Mouse (Mus musculus) adipocyte (in vitro differentiated cells): ENCODE data around the gene Tent5b.

Experiments
- DNase-seq: peaks from one replicate; pipeline ENCODE4 v3.0.0-alpha.2; 2016; ENCODE audit warnings: low spot score

The Tent5b gene

DNA sequence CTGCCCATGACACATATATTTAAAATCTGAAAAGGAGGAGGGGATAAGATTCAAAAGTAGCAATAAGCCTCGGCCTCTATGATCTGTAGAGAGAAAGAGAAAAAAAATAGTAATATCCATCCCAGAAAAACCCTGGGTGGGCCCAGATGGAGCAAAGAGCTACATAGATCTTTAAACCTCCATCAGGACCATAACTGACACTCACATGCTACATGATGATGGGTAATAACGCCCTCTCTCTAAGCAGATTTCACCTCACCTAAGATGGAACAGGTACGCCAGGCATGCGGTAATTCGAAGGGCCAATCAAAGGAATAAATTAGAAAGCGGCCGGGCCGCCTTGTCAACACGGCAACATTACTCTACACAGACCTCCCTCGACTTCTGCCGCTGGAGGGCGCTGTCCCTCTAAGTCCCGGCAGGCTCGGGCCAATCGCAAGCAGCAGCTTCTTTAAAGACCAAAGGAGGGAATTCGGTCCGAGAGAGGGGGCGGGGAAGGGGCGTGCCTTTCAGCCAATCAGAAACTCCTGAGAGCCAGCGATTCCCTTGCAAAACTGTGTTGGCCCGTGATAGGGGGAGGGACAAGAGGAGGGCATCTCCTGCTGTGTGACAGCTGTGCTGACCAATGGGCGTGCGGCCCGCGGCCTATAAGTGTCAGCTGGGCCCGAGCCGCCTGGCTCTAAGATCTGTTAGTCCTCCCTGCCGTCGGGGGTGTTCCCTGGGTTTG lies at the start of gene Tent5b:
Gene Tent5b, plus strand, starts transcription at position 675 of the 727 bp plus-strand sequence.
- DNase-seq: peak; percentile 98

- DNase-seq: no peak
These were observed 48.4 kb upstream of the Tent5b start for GRCm38 (mm10) chr4:133431508-133431907.

DNA sequence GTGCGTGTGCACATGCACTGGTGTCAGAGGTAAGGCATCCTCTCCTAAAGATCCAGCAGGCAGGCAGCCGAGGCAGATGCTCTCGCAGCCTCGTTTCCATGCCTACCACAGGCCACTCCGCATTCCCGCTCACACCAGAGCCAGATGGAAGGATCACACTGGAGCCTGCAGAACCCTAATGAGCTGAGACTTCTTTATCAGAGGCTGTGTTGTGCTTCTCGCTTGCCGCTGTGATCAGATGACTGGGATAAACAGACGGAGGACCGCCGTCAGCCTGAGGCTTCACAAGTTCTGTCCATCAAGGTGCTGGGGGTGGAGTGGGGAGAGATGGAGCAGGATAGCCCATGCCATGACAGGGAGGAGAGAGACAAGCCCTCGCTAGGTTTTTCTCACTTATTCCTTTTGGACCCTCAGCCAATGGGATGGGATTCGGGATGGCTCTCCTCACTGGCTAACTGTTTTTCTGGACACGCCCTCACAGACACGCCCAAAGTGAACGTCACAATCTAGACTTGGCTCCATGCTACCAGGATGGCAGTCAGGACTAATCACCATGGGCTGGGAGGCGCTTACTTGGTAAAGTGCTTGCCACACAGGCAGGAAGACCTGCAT lies 47.3 kb upstream of the Tent5b start:
- DNase-seq: no peak

GRCm38 (mm10) chr4:133435921-133436320 lies 44.0 kb upstream of the Tent5b start:
- DNase-seq: no peak

DNA sequence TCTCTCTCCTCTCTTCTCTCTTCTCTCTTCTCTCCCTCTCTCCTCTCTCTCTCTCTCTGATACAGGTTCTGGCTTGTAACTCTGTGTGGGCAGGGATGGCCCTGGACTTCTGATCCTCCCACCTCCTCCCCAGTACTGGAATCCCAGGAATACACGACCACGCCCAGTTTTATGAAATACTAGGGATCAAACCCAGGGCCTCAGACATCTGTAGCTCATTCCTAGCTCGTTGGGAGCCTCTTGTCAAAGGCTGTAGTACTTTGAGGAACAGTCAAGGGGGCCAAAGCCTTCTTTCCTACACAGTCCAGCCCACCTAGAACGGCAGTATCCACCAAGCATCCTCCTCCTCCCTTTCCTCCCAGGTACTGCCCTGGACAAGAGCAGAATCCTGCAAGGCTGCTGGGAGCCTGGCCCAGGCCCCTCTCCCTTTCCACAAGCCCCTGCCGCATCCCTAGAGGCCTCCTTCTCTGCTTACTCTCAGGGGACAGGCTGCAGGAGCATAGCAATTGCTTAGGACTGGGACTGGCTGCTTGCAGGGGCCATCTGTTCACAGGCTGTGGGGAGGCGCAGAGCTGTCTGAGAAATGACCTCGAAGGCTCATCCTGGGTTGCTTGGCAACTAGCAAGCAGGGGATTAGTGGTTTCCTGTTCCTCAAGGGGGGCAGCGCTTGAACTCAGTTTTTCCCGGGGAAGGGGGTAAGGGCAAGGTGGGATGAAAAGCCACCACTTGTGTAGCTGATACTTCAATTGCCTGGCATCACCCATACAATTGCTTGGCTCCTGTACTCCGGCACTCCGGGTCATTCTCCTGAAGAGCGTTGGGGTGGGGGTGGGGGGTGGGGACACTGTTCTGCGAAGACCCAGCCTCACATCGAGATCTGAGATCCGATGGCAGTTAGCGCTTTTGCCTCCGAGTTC lies 40.2 kb upstream of the Tent5b start:
- no peak for DNase-seq

- no peak for DNase-seq
These were observed 39.5 kb upstream of the Tent5b start for GRCm38 (mm10) chr4:133440377-133440795.

- DNase-seq: no peak
These were observed 37.7 kb upstream of the Tent5b start for GRCm38 (mm10) chr4:133442194-133442593.

GRCm38 (mm10) chr4:133443085-133443484 lies 36.8 kb upstream of the Tent5b start:
- DNase-seq: no peak

- no peak for DNase-seq
These were observed 34.2 kb upstream of the Tent5b start for GRCm38 (mm10) chr4:133445727-133446126.

DNA sequence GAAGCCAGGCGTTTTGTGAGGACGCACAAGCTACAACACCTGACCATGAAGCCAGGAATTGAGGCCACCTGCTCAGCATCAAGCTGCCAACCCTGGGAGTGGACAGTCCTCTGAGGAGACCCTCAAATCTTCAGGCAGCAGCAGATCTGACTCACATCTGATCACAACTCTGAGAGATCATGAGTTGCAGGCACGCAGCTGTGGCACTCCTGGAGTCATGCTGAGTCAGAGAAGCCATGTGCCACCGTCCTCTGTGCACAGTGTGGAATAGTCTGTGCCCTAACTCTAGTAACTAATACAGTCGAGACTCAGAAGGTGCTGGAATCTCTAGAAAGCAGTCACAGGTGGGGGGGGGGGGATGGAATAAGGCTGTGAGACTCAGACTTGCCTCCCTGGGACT lies 32.6 kb upstream of the Tent5b start:
- no peak for DNase-seq

GRCm38 (mm10) chr4:133447967-133448366 lies 32.0 kb upstream of the Tent5b start:
- no peak for DNase-seq

DNA sequence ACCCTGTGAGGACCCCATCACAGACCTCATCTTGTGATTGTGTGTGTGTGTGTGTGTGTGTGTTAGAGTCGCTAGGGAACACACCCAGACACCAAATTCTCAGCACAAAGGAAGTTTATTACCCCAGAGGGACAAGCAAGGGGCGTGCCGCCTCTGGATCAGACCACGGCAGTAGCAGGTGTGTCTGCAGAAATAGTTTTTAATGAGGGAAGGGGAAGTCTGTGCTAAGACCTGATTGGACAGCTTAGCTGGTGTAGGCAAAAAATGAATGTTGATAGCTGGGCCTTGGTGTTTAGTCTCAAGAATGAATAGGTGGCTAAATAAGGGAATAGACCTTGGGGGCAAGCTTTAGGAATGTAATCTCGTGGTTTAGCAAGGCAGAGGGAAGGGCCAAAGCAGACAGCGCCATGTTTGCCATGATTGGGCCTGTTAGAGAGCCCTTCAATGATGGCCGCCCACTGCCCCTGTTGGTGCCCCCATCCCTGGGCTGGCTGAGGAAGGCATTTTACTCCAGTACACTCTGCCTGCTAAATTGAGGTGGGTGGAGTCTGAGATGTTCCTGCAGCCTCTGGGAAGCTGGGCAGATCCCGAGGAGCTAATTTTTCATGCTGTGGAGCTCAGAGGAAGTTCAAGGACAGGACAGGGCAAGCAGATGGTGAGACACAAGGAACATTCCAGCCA lies 31.1 kb upstream of the Tent5b start:
- DNase-seq: no peak

DNA sequence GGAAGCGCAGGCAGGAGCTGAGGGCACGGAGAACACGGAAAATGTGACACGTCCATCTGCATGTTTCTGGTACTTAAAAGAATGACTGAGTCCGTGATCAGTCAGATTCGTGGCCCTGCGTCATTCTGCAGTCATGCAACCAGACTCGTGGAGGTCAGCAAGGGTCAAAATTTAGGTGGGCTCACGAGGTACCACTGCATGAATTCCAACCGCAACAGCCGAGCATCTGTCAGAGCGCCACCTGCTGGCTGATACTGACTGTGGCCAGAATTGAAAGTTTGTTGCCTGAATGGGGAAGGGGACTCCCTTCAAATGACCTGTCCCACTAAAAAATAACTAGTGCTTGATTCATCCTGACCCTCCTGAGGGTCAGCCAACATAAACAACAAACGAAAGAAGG lies 30.2 kb upstream of the Tent5b start:
- DNase-seq: peak; percentile 26

GRCm38 (mm10) chr4:133451536-133451935 lies 28.4 kb upstream of the Tent5b start:
- peak; percentile 86 for DNase-seq

DNA sequence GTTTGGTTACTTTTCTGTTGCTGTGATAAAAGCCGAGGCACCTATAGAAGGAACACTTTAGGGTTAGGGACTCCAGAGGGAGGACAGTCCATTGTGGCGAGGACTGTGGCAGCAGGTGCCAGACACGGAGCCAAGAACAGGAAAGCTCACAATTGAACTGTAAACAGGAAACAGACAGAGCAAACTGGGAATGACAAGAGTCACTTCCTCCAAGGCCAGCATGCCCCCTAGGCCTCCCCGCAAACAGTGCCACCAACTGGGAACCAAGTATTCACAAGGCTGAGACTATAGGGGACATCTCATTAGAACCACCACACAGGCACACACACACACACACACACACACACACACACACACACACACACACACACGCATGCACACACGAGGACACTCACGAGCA lies 27.5 kb upstream of the Tent5b start:
- DNase-seq: no peak

DNA sequence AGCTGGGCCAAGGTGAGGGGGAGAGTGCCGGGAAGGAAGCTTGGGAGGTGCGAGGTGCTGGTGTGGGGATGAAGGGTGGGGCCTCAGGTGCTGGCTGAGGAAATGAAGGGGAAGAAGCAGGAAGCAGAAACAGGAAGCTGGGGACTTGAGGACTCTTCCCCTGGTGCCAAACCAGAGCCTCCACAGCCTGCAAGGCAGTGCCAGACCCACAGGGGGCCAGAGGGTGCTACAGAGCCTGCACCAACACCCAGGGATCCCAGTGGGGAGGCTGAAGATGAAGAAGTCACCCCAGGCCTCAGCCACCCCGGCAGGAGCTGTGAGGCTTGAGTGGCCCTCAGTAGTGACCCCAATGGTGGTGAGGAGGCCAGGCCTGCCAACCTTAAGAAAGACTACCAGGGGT lies 21.9 kb upstream of the Tent5b start:
- DNase-seq: no peak

DNA sequence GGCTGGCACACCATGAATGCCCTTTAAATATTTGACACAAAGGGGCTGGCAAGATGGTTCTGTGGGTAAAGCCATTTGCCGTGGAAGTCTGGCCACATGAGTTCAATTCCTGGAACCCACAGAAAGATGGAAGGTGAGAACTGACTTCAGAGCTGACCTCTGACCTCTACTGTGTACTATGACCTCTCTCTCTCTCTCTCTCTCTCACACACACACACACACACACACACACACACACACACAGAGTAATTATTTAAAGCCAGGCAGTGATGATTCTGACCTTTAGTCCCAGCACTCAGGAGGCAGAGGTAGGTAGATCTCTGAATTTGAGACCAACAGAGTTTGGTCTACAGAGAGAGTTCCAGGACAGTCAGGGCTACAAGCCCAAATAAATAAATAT lies 19.9 kb upstream of the Tent5b start:
- no peak for DNase-seq

DNA sequence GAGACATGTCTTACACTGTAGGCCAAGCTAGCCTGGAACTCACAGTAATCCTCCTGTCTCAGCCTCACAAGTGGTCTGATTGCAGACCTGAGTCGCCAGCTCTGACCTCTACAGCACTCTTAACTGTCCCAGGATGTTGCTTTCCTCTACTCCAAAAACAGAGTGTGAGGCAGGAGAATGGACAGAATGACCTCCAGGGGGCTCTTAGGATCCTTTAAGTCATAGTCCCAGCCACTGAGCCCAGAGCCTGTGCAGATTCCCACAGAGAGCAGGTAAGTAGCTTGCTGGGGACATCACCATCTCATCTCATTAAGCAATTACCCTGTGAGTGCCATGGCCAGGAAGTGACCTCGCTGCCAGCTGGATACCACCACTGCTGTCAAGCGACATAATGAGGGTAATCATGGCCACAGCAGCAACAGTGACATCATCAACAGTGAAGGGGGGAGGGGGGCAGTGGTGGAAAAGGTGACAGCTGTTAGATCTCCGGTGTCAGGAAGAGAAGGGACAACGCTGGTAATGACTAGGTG lies 19.1 kb upstream of the Tent5b start:
- no peak for DNase-seq

DNA sequence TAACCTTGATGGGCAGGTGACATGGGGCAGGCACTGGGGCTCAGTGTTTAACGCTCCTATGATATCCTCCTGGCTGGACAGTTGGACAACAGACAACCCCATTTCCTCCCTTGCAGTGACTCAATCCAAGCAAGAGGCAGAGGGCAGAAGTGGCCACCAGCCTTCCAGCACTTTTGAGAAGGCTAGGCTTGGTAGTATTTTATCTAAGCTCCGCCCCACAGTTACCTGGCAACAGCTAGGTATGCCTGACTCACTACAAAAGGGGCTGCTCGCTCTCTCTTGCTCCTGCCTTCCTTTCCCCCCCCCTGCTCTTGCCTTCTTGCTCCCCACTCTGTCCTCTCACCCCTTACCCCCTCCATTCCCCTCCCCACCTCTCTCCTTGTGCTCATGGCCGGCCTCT lies 18.6 kb upstream of the Tent5b start:
- no peak for DNase-seq

- no peak for DNase-seq
These were observed 16.7 kb upstream of the Tent5b start for GRCm38 (mm10) chr4:133463184-133463583.

DNA sequence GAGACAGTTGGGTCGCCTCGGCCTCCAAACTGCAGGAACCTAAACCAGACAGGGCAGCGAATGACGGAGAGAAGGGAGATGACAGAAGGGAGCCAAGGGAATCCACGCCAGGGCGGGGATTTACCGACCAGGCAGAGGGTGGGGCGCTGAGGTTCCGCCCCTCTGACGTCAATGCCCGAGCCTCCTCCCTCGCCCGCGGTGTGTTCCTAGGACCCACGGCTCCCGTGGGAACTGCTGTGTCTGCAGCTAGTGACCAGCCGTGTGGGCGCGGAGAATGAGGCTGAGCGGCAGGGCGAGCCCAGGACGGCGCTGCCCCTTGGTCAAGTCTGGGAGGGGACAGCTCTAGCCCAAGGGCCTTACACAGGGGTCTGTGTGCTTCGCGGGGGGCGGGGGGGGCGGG lies 11.9 kb upstream of the Tent5b start:
- no peak for DNase-seq

- DNase-seq: no peak
These were observed 10.8 kb upstream of the Tent5b start for GRCm38 (mm10) chr4:133469122-133469521.
